Mouse (Mus musculus): ENCODE measurements at regions not wholly inside any gene's neighbourhood (a gene's known extent, or its start where the extent isn't known, plus 50 kb on each side); places are given as distances from the start of the nearest gene placed in this dataset.

DNA sequence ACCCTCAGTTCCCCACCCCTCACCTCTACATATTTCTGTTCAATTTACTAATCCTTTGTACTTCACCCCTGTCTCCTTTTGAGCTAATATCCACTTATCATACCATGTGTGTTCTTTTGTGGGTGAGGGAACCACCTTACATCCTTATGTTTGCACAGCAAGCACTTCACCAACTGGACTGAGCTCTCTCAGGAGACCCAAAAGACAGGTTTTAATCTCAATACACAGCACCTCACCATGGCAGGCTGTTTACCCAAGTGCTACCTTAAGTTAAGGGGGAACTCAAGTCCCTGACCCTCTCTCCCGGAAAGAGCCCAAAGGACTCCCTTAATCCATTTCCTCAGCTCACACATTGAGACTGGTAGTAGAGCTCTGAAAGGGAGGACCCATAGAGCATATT lies 62.3 kb upstream of the Agr3 start:
- no peak for ATAC-seq (ENCODE audit: poor library complexity, severe bottlenecking)

DNA sequence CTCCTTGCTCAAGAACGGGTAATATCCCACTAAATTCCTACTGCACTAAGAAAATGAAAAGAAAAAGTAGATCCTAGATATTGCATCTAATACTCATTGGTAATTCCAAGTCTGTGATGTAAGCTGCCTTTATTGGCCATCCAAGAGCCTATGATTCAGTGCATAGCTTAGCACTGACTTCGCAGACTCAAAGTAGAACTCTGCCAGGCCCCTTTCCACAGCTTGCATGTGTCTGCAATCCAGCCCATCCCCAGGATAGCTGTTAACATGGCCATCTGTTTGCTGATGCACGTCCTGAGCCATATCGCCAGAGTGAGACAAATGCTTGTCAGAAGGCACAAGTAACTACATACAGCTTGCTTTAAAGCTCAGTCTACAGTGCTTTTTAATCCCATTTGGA lies 72.3 kb upstream of the Agr3 start:
- ATAC-seq (ENCODE audit: poor library complexity, severe bottlenecking), result no peak

DNA sequence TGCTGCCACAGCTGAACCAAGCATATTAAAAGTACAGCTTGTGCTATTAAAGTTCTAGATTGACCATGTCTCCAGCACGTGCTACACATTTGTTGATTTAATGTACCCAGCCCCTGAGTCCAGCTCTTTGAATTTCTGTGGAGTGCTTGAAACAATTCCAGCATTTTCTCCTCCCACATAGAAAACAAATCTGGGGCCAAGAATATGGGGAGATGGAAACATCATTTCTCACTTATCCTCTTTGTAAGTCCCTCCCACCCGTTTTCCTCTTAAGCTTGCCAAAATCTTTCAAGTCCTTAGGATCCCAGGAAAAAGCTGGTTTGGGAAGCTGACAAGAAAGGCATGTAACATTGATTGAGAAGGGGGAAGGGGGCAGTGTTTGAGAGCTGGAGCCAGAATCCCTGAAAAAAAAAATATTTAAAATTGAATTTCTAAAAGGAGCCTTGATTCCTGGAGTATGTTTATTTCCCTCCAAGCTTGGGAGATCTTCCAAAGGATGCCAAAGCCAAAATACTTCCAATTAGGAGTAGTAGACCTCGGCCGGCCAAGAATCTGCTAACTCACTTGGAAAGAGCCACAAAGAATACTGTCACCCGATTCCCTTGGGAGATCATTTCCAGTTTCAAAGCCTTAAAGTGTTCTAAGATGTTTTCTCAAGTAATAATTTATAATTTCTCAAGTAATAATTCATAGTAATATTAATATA lies 78.4 kb upstream of the Agr3 start:
- ATAC-seq (ENCODE audit: poor library complexity, severe bottlenecking), result no peak

DNA sequence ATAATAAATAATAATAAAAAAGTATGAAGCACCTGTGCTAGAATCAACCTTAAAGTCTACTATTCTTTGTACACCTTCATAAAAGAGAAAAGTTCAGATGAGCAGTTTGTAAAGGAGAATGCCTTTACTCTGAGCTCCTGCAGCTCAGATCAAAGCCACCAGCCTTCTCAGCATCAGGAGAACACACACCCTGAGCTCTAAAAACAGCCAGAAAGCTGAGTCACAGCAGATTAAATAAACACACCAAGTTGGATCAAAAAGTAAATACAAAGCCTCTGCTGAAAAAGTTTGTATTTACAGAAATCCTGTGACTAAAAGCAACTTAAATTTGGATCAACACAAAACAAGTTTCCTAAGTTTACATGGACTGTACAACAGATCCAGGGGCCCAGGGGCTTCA lies 88.5 kb upstream of the Agr3 start:
- ATAC-seq (ENCODE audit: poor library complexity, severe bottlenecking), result no peak

DNA sequence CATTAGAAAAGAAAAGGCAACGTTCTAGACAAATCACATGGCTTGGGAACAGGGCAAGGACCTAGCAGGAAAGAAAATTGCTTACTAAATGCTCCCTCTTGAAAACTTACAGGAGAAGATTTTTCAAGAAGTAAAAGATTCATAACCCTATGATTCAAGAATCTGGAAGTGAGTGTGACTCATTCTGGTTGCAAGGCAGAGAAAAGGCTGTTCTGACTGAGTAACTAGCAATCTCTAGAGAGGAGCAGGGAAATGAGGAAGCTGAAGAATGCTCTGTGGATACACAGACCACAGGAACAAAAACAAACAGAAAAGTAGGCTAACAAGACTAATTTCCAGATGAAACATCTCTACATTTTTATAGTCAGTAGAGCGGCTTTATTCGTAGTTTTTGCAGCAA lies 92.1 kb upstream of the Agr3 start:
- peak; percentile 80 for ATAC-seq (ENCODE audit: poor library complexity, severe bottlenecking)

DNA sequence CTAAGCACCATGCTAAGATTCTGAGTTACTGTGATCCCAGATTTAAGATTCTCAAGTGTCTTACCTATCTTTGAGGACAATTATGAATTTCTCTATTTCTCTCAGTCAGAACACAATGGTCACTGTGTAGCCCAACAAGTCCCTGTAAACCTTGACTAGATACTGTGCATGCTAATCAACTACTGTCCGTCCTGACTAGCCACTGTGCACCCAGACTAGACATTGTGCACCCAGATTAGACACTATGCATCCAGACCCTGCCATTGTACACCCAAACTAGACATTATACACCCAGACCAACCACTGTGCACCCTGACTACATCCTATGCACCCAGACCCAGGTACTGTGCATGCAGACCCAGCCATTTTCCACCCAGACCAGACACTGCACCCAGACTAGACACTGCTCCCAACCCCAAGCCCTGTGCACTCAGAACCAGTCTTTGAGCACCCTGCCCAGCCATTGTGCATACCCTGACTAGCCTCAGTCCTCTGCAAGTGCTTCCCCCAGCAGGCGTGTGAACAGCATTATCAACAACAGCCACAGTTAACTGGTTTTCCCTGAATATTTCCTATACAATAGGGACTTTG lies 93.4 kb upstream of the Agr3 start:
- ATAC-seq (ENCODE audit: poor library complexity, severe bottlenecking), result no peak

DNA sequence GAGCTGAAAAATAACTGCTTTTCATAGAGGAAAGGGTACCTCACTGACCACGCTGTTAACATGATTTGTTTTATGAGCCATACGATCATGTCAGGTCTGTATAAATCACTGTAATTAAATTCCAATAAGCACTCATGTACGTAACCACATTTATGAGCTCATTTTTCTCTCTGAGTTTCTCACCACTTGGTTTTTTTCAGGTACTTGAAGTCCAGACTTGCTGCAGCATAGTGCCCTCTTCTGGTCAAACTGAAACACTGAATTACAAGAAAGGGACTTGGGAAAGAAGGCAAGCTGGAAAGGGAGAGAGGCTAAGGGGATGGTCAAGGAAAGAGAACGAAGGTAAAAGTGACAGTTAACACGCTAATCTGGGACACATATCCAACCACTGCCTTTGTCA lies 94.2 kb upstream of the Agr3 start:
- ATAC-seq (ENCODE audit: poor library complexity, severe bottlenecking), result peak; percentile 44

DNA sequence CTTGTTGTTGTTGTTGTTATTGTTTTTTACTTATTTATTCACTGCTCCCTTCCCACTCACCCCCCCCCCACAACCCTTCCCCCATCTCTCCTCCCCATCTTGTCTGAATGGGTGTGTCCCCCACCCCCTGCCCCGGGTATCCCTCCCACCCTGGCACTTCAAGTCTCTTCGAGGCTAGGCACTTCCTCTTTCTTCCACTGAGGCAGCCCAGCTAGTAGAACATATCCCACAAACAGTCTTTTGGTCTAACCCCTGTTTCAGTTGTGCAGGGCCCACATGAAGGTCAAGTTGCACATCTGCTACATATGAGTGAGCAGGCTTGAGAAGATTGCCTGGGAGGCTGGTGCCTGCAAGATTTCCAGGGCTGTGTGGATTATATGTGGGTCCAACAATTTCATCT lies 97.6 kb upstream of the Agr3 start:
- peak; percentile 41 for ATAC-seq (ENCODE audit: poor library complexity, severe bottlenecking)

DNA sequence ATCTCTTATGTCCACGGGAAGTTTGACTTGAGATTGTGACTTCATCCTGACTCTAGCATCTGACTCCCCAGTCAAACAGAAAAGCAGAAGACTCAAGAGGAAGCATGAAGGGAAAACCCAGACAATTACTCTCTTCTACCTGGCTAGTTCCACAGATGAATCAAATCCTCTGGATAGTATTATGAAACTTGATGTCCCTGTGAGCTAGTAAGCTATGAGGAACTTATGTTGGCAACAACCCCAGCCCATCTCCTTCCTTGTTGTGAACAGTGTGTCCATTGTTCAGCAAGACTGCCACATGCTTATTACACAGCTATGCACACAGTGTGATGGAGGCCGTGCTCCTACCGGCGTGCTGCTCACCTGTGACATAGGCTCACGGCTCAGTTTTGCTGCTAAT lies 98.4 kb upstream of the Agr3 start:
- ATAC-seq (ENCODE audit: poor library complexity, severe bottlenecking), result peak; percentile 52

DNA sequence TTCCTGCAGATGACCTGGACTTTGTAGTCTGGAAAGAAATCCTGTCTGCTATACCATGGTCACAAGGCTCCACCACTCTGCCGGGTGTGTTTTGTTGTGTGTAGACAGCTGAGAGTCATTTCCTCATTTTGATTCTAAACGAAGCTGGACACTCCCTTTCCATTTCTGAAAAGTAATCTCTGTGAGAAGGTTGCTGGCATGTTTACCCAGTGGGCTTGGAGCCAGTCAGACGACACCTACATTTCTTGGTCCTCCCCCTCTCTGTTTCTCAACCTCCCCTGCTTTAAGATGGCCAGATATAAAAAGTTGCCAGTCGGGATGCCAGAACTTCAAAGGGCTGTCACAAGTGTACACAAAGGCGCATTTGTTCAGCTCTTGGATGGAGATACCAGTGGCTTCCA lies 100.8 kb upstream of the Agr3 start:
- ATAC-seq (ENCODE audit: poor library complexity, severe bottlenecking), result peak; percentile 78

DNA sequence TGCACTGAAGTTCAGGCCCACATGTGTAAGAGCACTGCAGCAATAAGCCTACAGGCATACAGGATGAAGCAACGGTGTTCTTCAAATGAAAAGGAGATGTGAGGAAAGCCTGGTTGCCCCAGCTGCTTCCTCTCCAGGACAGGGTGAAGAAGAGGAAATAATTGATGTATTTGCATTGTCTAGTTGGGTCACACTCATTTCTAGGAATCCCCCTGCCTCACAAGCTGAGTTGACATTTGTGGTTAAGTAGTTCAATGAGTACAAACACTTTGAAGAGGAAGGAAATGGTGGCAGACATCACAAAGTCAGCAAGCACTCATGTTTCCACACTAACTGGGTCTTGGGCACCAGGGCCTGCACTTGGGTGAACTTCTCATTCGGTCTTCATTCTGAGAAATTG lies 126.2 kb upstream of the Agr3 start:
- peak; percentile 98 for ATAC-seq (ENCODE audit: poor library complexity, severe bottlenecking)

DNA sequence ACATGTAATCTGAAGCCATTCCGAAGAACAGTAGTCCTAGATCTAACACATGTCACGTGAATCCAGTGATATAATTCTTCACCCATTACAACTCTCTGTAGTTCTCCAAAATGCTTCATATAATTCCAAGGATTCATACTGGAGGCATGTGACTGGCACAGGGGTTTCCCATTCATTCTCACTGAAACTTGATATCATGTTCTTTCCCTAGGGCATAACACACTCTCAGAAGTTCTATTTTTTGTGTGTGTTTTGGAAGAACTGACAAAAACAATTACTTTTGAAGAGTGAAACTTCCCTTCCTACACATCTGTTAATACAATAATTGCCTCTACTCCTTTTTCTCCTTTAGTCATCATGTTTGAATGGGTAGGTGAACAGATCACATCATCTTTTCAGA lies 150.0 kb upstream of the Agr3 start:
- no peak for ATAC-seq (ENCODE audit: poor library complexity, severe bottlenecking)

DNA sequence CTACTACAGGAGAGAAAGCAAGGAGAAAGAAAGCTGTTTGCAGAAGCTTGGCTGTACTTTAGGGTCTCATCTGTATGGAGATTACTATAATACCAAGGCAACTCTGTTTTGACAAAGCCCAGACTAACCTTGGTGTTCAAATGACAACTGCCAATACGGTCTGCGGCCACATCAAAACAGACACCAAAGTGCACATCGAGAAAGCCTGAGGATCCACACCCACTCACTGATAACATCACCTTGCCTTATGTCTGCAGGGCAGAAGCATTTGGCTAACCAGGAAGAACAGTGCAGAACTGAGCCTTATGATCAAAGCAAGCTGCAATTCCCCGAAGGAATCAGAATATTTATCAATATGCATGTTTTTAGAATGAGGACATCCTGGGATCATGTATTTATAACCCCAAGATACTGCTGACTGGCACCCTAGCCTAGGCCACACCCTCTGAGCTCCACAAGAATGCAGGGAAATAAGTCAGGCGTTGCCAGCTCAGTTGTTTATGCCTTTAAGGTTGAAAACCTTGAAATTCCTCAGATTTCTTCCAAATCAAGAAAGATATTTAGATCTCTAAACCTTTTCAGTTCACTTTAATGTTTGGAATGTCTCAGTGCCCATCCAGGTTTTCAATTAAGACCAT lies 154.9 kb upstream of the Agr3 start:
- peak; percentile 49 for ATAC-seq (ENCODE audit: poor library complexity, severe bottlenecking)

DNA sequence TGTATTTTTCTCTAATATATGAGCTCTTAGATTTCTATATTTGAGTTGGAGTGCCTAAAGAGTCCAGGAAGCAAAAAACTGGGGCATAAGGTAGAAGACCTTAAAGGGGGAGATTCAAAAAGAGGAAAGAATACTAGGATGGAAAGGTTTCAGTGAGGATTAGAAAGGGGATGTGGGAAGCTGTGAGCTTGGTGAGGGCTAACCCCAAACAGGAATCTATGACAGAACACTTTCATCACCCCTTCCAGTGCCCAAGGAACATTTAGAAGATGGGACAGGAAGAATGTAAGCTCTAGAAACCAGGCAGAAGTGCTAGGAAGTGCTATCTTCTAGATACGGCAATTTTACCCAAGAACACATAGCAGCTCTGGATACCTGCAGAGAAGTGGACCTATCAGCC lies 166.5 kb upstream of the Agr3 start:
- ATAC-seq (ENCODE audit: poor library complexity, severe bottlenecking), result peak; percentile 90

DNA sequence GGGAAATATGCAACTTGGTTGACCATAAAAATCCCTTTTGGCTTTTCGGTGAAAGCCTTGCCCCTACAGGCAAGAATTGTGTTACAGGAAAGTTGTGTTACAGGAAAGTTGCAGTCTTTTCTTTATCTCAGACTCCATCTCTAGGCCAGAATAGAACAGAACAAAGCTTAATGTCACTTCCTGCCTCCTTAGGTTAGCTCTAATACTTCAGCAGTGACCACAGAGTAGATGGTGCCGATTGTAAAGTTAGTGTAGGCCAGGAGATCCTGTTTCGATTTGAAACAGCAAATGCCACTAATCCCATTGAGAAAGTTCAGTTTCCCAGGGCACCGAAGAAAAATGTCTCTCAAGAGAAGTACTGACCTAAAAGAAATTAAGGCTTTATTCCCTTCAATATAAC lies 170.3 kb upstream of the Agr3 start:
- peak; percentile 78 for ATAC-seq (ENCODE audit: poor library complexity, severe bottlenecking)

DNA sequence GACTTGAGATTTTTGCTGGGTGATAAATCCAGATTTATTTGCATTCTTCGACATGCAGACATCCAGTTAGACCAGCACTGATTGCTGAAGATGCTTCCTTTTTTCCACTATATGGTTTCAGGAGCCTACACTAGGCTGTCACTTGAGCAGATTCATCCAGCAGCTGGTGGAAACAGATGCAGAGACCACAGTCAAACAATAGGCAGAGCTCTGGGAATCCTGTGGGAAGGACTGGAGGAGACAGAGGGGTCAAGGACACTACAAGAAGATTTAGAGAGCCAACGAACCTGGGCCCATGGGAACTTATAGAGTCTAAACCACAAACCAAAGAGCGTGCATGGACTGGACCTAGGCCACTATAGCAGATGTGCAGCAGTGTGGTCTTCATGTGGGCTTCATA lies 177.4 kb upstream of the Agr3 start:
- no peak for ATAC-seq (ENCODE audit: poor library complexity, severe bottlenecking)

DNA sequence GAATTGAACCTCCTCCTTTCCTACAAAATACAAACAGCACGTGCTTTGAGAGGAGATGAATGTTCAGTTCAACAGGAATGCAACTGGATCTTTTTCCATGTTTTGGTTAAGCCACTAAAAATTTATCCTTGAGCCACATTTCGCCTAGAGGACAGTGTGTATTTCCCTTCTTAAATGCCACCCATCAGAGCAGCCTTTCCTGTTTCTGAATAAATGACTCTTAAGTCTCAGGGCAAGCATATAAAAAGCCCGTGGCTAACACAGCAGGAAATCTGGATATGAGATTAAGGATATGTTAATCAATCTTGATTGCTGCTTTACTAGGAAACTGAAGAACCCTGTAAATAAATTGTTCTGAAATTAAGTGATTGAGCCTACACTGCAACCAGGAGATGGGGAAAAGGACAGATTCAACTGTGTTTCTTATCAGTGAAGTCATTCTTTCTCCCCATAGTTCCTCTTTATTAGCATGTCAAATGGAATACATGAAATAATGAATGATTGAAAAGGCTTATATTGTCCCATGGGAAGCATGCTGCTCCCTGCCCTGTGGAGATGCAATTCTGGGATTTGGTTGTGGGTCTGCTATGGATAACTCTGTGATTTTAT lies 178.6 kb upstream of the Agr3 start:
- no peak for ATAC-seq (ENCODE audit: poor library complexity, severe bottlenecking)

DNA sequence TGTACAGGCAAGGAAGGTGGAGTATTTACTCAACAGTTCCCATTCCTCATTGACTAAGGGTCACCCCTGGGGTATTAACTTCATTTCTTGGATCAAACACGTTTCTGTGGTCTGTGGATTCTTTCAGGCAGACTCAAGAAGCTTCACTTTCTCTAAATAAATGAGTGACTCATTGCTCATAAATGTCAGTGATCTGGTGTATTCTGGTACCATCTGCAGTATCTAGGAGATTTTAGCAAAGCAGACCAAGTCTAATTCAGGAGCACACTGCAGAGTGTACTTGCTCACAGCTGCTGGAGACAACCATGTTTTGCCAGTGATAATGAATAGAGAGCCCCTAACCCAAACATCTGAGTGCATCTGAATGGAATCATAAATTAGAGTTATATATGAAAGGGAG lies 182.7 kb upstream of the Agr3 start:
- no peak for ATAC-seq (ENCODE audit: poor library complexity, severe bottlenecking)

DNA sequence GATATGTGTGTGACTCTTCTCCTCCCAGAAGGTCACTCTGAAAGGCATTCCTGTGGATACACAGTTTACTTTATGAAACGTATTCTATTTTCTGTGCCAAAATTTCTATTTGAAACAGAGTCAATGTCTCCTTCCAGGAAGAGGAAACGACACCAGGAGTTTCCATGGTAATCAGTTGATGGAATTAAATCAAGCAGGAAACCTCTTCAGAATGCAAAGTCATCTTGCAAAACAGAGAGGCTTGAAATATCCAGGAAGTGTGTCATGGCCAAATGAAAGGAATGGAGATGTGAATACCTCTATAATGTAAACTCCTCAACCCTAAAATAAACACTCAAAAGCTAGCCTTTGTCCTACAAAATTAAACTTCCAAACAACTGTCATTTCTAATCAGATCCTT lies 189.0 kb upstream of the Agr3 start:
- ATAC-seq (ENCODE audit: poor library complexity, severe bottlenecking), result peak; percentile 45; the same call in 1 of the 2 replicates

DNA sequence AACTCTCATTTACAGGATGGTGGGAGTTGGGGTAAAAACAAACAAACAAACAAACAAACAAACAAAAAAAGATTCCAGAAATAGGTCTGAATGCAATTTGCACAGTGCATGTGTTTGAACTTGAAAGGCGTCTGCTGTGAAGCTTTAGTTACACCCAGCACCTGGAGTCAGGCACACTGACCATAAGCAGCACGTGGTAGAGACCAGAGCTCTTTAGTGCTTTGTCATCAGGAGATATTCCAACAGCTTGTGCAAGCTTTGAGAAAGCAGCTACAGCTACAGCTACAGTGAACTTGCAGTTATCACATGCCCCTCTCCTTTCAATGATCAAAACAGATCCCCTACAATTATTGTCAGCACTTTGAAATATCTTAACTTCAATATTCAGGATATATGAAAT lies 190.4 kb upstream of the Agr3 start:
- no peak for ATAC-seq (ENCODE audit: poor library complexity, severe bottlenecking)

DNA sequence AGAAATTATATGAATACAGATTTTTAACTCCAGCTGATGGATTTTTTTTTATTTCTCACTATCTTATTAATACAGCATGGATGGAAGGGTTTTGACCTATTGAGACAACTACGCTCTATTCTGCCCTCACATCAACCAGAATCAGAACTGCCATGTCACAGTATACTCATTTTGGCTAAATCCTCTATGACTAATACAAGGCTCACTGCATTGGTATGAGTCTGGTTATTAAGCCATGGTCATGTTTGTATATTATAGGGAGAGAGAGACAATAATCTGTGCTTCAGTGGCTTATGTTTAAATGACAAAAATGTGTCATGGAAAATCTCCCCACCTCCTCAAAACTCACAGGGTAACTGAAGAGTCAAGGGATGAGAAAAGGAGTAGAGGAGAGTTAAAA lies 191.0 kb upstream of the Agr3 start:
- no peak for ATAC-seq (ENCODE audit: poor library complexity, severe bottlenecking)

DNA sequence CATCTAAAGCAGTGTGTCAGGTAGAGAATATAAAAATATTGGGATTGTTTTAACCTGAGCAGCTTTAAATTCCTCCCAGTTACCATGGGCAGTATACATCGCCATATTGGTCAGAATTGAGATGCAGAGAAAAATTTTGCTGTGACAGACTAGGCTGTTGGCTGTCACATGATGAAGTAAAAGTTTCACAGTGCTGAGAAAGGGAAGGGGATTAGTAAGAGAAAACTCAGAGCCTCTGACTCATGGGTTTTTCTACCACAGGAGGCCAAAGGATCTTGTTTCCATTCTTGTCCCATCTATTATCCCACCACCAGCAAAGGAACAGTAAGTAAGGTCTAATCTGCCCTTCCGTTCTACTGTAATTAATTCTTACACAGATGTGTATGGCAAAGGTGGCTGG lies 191.8 kb upstream of the Agr3 start:
- ATAC-seq (ENCODE audit: poor library complexity, severe bottlenecking), result peak; percentile 63
